Mouse (Mus musculus): ENCODE results near the gene Sp7. TPM values are rescaled to one million over a fixed set of nuclear protein-coding genes. Genes with fewer than 3 reads are reported as not detected.
"Not testable (repeated sequence)": the region's sequence is repeated elsewhere in the genome, so short reads cannot be mapped to it uniquely, and the experiment has no call there.

Sp7 gene
- total RNA-seq, 2 experiments from 2014 or later: not detected

DNA sequence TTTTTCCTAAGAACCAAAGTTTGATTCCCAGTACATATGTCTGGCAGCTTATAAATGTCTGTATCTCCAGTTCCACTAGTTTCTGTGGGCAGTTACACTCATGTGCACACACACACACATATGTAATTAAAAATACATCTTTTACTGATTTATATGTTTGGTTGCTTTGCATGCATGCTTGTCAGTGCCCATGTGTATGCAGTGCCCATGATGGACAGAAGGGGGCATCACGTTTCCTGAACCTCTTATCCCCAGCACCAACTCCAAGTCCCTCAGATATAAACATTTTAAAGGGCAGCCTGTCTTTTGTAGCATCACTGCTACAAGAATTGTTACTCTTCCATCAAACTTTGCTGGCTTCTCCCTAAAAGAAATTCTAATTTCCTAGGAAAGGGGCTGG, 25.4 kb downstream of the Sp7 start:
- peak; percentile 44 to 72 for DNase-seq

DNA sequence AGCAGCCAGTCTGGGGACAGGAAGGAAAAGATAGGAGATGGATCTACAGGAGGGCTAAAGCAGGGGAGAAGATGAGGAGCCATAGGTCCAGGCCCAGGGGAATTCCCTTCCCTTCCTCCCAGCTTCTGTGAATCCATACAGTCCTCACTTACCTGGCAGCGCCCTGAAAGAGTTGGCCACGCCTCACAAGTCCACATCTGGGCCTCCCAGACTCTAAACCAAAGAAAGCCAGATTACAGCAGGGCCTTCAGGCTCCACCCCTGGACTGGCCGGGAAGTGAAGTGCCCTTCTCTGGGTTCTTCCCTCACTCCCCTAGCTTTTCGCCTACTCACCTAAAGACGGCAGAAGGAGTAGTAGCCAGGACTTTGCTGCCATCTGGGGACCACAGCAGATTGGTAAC, 27.4 kb downstream of the Sp7 start:
- DNase-seq: no peak

DNA sequence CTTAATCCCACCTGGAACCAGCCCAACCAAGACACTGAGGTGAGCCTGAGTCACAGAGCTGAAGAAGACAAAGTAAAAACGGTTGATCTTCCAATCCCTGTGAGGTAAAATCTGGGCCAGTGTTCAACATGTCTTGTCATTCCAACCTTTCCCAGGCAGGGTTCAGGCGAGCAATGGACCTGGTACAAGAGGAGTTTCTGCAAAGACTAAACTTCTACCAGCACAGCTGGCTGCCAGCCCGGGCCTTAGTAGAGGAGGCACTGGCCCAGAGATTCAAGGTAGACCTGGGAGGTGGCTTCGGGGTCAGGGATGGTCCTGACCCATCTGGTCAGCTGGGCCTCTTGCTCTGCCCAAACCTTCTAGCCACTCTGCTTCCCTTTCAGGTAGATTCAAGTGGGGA, 30.0 kb downstream of the Sp7 start:
- DNase-seq: no peak

DNA sequence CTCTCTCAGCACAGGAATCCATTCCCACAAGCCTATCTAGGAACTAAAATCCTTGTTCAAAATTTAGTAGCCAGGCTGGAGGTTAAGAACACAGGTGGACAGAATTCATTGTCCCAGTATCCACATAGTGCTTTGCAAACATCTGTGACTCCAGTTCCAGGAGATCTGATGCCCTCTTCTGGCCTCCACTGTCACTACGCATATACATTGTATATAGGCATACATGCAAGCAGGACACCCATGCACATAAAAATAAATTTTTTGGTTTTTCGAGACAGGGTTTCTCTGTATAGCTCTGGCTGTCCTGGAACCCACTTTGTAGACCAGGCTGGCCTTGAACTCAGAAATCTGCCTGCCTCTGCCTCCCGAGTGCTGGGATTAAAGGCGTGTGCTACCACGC, 31.1 kb downstream of the Sp7 start:
- not testable (repeated sequence) for DNase-seq

DNA sequence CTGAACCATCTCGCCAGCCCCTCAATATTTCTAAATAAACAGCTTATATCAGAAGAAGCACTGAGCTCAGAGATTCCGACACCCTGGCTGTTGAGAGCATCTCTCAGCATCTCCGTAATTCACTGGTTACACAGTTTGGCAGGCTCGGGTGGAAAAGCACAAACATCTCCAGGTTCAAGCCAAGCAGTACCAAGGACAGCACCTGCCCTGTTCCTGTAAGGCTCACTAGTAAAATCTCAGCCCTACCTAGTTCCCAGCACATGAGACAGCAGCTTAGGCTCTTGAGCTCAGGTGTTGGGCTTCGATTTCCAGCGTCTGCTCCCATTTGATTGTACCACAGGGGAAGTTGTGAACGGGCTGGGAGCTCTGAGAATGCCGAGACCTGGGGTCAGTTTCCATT, 31.7 kb downstream of the Sp7 start:
- DNase-seq: no peak

DNA sequence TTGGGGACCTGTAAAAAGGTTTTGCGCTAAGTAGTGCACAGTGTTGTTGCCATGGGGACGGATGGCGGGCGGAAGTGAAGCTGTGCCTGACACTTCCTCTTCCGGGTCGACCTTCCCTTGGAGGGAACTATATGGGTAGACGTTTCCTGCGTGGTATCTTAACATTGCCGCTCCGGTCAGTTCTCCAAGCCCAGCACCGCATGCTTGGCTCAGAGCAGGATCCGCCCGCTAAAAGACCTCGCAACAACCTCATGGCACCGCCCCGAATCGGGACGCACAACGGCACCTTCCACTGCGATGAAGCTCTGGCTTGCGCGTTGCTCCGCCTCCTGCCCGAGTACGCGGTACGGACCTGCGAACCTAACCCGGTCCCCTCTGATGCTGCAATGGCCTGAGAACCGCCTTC, 35.4 kb downstream of the Sp7 start, which contains the start of gene Myg1:
Gene Myg1 (plus strand): TSS at position 100 of the 406 bp plus-strand sequence.
- DNase-seq: peak; percentile 87 to 89

DNA sequence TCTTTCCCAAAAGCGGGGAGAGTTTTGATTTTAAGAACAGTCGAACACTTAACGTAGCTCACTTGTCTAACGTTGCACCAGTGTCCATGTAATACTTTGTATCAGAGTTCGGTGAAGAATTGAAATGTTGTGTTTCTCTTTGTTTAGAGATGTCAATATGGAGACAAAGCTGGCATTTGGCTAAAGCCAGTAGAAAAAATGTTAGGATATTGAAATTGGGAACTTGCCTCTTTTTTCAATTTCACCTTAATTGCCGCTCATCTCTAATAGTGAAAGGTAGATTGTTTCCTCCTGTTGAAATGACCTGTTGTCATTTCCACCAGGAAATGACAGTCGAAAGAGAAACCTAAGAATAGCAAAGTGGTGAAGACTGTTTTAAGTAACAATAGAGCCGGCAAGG, 40.1 kb downstream of the Sp7 start:
- no peak for DNase-seq

DNA sequence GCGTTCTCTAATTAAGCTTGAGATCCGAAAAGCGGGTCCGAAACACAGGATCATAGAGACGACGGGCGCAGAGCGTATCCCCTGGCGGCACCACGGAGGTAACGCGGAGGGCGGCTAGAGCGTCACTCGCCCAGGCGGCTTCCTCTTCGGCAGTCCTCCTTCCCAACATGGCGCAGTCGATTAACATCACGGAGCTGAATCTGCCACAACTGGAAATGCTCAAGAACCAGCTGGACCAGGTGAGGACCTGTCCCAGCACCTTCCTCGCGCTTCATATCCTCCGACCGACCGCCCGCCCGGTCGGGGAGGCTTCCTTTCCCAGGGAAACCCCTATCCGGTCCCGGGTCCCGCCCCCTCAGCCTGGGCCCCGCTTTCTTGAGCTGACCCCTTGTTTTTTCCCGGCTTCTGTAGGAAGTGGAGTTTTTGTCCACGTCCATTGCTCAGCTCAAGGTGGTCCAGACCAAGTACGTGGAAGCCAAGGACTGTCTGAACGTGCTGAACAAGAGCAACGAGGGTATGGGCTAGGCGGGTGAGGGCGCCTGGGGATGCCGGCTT, 40.9 kb downstream of the Sp7 start, which contains the start of gene Pfdn5:
Gene Pfdn5 (plus strand): TSS at position 95 of the 555 bp plus-strand sequence.
- peak; percentile 92 for DNase-seq

DNA sequence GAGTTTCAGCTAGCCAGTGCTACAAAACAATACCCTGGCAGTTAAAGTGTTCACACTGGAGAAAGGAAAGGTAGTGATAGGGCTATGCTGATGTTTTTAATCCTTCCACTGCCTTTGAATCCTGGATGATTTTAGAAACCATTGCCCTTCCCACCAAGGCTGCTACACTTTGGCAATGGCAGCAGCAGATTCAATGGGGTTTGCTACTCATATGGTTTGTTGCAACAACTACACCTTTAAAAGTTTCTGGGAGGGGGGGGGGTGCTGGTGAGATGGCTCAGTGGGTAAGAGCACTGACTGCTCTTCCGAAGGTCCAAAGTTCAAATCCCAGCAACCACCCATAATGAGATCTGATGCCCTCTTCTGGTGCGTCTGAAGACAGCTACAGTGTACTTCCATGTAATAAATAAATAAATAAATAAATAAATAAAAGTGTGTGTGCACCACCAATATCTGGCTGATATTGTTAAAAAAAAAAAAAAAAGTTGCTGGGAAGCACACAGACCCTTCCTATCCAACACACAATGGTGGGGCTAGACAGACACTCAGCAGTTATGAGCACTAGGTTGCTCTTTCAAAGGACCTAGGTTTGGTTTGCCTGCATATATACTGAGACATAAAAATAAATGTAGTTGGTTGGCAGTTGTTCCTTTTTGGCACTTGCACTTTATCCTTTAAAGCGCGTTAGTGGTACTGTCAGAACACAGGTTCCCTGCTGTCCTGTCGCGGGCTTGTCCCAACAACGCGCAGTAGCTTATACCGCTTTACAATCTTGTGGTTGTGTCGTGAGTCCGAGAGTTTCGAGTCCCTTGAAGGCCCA, 42.1 kb downstream of the Sp7 start:
- peak; percentile 16 to 51 for DNase-seq

DNA sequence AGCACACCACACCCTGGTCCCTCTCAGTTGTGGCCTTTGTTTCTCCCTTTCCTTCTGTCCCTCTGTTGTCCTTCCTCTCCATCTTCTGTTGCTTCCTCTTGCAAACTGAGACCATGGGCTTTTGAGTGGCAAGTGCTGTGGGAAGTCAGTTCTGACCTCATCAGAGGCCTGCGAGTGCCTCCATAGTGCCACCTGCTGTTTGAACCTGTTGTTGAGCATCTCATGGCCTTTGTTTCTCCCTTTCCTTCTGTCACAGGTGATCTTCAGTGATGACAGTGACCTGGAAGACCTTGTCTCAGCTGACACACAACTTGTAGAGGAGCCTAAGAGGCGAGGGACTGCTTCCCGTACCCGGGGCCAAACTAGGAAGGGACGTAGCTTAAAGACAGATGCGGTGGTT, 50.7 kb downstream of the Sp7 start:
- DNase-seq: peak; percentile 72 to 87

DNA sequence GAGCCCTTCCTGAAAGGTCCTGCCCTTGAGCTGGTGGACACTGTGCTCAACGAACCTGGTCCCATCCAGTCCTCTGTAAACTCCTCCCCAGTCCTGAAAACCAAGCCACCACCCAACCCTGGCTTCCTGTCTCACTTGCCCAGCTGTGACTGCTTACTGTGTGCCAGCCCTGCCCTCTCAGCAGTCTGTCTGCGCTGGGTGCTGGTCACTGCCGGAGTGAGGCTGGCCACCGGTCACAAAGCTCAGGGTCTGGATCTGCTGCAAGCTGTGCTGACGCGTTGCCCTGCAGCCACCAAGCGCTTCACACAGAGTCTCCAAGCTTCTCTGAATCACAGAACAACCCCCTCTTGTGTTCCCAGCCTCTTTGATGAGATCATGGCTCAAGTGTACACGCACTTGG, 51.7 kb downstream of the Sp7 start:
- DNase-seq: peak; percentile 47 to 61

DNA sequence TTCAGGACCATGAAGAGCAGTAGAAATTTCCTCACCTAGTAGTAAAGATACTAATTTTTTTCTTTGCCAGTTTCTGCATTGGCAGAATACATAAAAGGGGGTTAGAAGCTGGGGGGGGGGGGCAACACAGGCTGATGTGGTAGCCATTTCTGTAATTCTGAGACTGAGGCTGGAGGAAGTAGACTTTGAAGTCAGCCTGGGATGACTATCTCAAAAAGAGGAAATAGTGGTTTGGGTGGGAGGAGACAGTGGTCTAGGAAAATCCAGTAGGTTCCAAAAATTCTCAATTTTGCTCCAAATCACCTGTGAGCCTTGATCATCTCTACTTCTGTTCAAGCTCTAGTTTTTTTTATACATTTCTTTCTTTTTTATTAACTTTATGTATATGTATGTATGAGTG, 55.5 kb downstream of the Sp7 start:
- no peak for DNase-seq

DNA sequence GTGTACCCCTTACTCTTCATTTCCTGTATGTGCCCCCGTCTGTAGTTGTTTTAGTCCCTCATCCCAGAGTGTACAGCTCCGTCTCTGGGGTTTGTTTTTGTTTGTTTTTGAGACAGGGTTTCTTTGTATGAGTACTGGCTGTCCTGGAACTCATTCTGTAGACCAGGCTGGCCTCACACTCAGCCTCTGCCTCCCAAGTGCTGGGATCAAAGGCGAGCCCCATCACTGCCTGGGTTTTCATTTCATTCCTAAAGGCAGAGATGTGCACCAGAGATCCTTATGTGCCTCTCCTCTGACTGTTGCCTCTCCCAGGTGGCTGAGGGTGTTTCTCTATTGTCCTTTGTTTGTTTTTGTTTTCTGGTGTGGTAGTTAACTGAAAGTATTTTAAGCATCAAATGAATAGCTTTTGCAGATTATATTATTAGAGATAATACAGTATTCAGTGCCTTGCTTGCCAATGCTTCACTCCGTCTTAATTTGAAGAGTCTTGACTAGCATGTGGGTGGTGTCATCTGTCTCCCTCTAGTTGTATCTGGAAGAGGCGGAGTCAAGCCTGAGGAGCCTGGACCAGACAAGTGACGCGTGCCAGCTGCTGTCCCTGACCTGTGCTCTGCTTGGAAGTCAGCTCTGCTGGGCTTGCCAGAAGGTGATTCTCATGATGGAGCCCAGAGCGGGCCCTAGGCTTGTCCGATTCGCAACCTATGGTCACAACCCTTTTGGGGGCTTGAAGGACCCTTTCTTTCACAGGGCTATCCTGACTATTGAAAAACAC, 56.7 kb downstream of the Sp7 start:
- DNase-seq: peak; percentile 80 to 87

DNA sequence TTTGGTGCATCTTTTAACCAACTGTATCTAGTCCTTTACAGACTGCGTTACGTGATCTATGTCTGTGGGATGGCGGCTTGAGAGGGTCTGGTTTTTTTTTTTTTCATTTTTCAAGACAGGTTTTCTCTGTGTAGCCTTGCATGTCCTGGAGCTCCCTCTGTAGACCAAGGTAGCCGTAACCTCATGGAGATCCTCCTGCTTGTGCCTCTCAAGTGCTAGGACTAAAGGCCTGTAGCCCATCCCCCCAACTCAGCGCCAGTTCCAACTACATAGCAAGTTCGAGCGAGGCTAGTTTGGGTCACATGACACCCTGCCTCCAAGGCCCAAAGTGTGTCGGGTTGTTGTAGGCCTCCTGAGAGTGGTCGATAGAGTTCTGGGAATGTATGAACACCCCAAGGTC, 58.3 kb downstream of the Sp7 start:
- DNase-seq: no peak

Other genes with a start within 250 kb of the Sp7 start
- gene Spryd3, start 230.9 kb downstream of the Sp7 start, total RNA-seq (2021): 10 to 100 TPM; 14.4 to 15.3 TPM
- gene Igfbp6, start 222.8 kb downstream of the Sp7 start, total RNA-seq (2021): 10 to 100 TPM; 23.3 to 39.7 TPM
- not detected for gene Soat2, start 216.7 kb downstream of the Sp7 start, total RNA-seq (2021)
- 10 to 100 TPM; 30.6 to 31.5 TPM for gene Zfp740, start 163.9 kb downstream of the Sp7 start, total RNA-seq (2021)
- gene Csad, start 162.5 kb downstream of the Sp7 start, total RNA-seq (2021): 10 to 100 TPM; 17.0 to 22.6 TPM
- 1 to 10 TPM; 2.9 to 9.9 TPM for gene Itgb7, start 135.2 kb downstream of the Sp7 start, total RNA-seq (2021)
- gene Rarg, start 109.7 kb downstream of the Sp7 start, total RNA-seq (2021): 10 to 100 TPM; 13.5 to 16.7 TPM
- not detected for gene Gm9918, start 96.6 kb downstream of the Sp7 start, total RNA-seq (2021)
- gene Mfsd5, start 87.7 kb downstream of the Sp7 start, total RNA-seq (2021): 10 to 100 TPM; 18.4 to 18.9 TPM
- under 1 TPM; 0.54 to 0.92 TPM for gene Espl1, start 70.9 kb downstream of the Sp7 start, total RNA-seq (2021)
- 100 to 1,000 TPM; 340 to 348 TPM for gene Pfdn5, start 41.1 kb downstream of the Sp7 start, total RNA-seq (2021)
- 10 to 100 TPM; 25.0 to 26.0 TPM for gene Myg1, start 35.5 kb downstream of the Sp7 start, total RNA-seq (2021)
- gene Aaas, start 16.4 kb downstream of the Sp7 start, total RNA-seq (2021): 10 to 100 TPM in 1 of 2 experiments, 1 to 10 TPM in 1; 9.8 to 12.1 TPM
- 10 to 100 TPM; 31.9 to 39.6 TPM for gene Sp1, start 39.0 kb upstream of the Sp7 start, total RNA-seq (2021)
- gene Amhr2, start 78.2 kb upstream of the Sp7 start, total RNA-seq (2021): under 1 TPM; 0.39 to 0.97 TPM
- gene Prr13, start 91.8 kb upstream of the Sp7 start, total RNA-seq (2021): 10 to 100 TPM; 20.3 to 24.4 TPM
- gene Pcbp2, start 103.4 kb upstream of the Sp7 start, total RNA-seq (2021): 100 to 1,000 TPM; 418 to 491 TPM
- gene Gm10337, start 136.5 kb upstream of the Sp7 start, total RNA-seq (2021): not detected
- 1 to 10 TPM; 1.8 to 2.3 TPM for gene Map3k12, start 149.9 kb upstream of the Sp7 start, total RNA-seq (2021)
- 10 to 100 TPM; 40.1 to 43.0 TPM for gene Tarbp2, start 151.0 kb upstream of the Sp7 start, total RNA-seq (2021)
- under 1 TPM; 0.87 to 0.92 TPM for gene Npff, start 157.8 kb upstream of the Sp7 start, total RNA-seq (2021)